Mouse (Mus musculus) inflammation-experienced regulatory T-cells (primary cell): ENCODE results near the gene Wnk4. TPM values are rescaled to one million over a fixed set of nuclear protein-coding genes. Genes with fewer than 3 reads are reported as not detected.

Experiments used
- polyA plus RNA-seq, 2 experiments: library from polyadenylated mRNA; unstranded; fragments of 100-300 nt; shearing (Covaris generic); gene quantifications; one replicate each; pipeline ENCODE4 v1.2.1; 2017

Gene Wnk4
- 1 to 10 TPM; 2.7 to 2.9 TPM for polyA plus RNA-seq

GRCm38 (mm10) chr11:101259948-101260825 is at the start of gene Wnk4:
Wnk4 (plus strand) TSS chr11:101260567.

GRCm38 (mm10) chr11:101226065-101226701 is 34.2 kb upstream of the Wnk4 start, which contains the start of gene Ezh1:
Ezh1 (minus strand) TSS chr11:101226463.

GRCm38 (mm10) chr11:101245855-101246701 is 14.3 kb upstream of the Wnk4 start, which contains the start of gene Ramp2:
Ramp2 (plus strand) TSS chr11:101246028.

DNA sequence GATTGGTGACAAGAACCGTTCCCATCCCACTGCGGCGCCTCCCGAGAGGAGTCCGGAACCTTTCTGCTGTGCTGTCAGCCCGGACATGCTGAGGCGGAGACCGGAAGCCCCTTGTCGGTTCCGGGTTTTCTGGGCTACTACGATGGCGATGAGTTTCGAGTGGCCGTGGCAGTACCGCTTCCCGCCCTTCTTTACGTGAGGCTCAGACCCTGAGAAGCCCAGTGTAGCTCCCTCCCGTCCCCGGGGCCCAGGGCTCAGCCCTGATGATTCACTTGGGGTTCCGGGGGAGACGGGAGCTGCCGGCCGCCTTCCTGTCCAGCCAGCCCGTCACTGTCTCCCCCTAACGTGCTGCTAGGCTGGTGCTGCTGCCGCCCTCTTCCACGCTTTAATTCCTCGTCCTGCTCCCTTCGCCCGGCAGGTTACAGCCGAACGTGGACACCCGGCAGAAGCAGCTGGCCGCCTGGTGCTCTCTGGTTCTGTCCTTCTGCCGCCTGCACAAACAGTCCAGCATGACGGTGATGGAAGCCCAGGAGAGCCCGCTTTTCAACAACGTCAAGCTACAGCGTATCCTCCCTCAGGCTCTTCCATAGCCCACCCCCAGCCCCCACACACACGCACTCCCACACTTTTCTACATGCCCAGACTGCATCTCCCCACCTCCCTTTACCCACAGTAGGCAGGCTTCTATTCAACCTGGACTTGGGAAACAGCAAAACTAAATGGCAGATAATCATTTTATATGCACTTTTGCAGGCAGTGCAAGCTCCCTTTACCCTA is 6.6 kb upstream of the Wnk4 start, which contains the start of gene Vps25:
Gene Vps25, plus strand, starts transcription at position 95 of the 777 bp plus-strand sequence.

DNA sequence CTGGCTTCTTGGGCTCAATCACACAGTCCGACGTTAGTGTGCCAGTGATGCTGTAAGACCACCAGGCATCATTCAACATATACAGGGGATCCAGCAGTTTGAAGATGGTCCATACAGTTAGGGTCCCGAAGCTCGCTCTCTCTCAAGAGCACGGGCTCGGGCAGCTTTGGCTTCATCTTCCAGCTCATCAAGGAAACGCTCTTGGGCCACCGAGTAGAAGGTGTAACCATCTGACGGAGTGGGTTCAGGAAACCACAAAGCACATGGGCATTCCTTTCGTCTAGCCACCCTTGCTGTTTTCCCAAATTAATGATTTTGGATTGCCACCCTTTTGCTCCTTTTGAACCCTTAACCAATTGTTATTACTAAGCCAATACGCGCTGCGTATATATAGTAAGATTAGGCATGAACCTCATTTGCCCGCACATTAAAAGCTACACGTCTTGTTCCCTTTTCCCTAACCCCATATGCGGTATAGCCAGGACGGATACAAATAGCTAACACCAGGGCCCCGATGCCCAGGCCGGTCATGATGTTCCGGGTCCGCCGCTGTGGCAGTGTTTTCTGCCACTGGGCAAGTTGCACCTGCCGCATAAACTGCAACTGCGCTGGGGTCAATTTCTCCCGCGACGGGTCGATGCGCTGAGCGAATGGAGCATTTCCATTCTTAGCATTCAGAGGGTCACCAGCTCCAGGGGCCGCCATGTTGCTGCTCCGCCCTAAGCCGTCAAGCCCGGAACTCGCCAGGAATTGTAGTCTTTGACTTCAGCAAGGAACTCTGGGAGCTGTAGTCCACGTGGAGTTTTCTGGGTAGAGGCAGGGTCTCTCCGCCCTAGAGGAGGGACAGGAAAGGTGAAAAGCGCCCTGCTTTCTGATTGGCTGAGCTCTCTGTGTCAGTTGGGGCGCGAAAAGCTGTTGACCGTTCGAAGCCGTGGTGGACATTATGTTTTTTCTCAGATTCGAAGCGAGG is 18.1 kb downstream of the Wnk4 start, which contains the start of the genes Cntd1 and Coa3:
Gene Cntd1, plus strand, starts transcription at position 790 of the 970 bp plus-strand sequence.
Gene Coa3, minus strand, starts transcription at position 892 of the 970 bp plus-strand sequence.

GRCm38 (mm10) chr11:101302004-101302798 is 41.8 kb downstream of the Wnk4 start, which contains the start of gene Becn1:
Becn1 (minus strand) TSS chr11:101302286.

DNA sequence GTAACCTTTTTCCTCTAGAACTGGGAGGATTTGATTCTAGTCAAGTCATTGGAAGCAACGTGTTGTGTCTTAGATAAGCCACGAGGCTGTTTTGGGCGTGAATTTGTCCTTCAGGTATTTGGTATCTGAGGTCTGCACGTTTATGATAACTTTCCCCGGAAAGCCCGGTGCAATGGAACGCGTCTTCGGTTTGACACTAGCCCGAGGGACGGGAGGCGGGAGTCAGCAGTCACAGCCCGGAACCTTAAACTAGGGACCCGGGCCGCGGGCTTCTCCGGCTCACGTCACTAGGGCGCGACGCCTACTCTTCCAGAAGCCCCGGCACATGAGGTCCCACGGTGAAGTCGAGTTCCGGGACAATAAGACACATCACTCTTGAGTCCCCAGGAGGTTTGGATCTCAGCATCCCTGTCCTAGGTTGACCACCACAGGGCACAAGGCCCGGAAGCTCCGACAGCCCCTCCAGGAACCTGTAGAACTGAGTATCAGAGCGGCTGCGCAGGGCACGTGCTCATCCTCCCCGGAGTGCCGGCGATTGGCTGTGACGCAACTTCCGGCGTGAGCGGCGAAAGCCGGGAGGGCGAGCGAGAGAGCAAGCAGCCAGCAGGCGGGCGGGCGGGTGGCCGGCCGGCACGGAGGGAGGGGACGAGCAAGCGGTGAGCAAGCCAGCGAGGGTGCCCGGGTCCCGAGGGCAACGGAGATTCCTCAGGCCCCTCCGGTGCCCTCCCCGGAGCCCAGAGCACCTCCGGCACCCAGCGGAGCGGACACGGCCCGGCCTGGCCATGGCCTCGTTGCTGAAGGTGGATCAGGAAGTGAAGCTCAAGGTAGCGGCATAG is 55.5 kb downstream of the Wnk4 start, which contains the start of gene Psme3:
Gene Psme3, plus strand, starts transcription at position 549 of the 836 bp plus-strand sequence.

GRCm38 (mm10) chr11:101324763-101325162 is 64.4 kb downstream of the Wnk4 start, which contains the start of gene Aoc2:
Aoc2 (plus strand) TSS chr11:101325063.

Other genes starting within 250 kb of the Wnk4 start
- 10 to 100 TPM; 27.4 to 32.0 TPM for gene Naglu, start 190.6 kb upstream of the Wnk4 start, polyA plus RNA-seq
- gene Hsd17b1, start 182.2 kb upstream of the Wnk4 start, polyA plus RNA-seq: 1 to 10 TPM in 1 of 2 experiments, under 1 TPM in 1; 0.39 to 2.9 TPM
- 10 to 100 TPM; 26.6 to 33.3 TPM for gene Coasy, start 178.0 kb upstream of the Wnk4 start, polyA plus RNA-seq
- 100 to 1,000 TPM in 1 of 2 experiments, 10 to 100 TPM in 1; 81.3 to 127 TPM for gene Mlx, start 173.3 kb upstream of the Wnk4 start, polyA plus RNA-seq
- gene Psmc3ip, start 165.1 kb upstream of the Wnk4 start, polyA plus RNA-seq: 1 to 10 TPM; 6.8 to 8.2 TPM
- gene Retreg3, start 140.7 kb upstream of the Wnk4 start, polyA plus RNA-seq: 10 to 100 TPM; 68.5 to 73.8 TPM
- gene Tubg1, start 140.6 kb upstream of the Wnk4 start, polyA plus RNA-seq: 10 to 100 TPM; 36.2 to 39.8 TPM
- 1 to 10 TPM; 4.0 to 6.8 TPM for gene Tubg2, start 104.7 kb upstream of the Wnk4 start, polyA plus RNA-seq
- under 1 TPM; 0.25 to 0.27 TPM for gene Cntnap1, start 90.0 kb upstream of the Wnk4 start, polyA plus RNA-seq
- gene Plekhh3, start 89.2 kb upstream of the Wnk4 start, polyA plus RNA-seq: 1 to 10 TPM in 1 of 2 experiments, under 1 TPM in 1; 0.14 to 1.2 TPM
- gene Ccr10, start 85.1 kb upstream of the Wnk4 start, polyA plus RNA-seq: 1 to 10 TPM in 1 of 2 experiments, under 1 TPM in 1; 0.70 to 5.0 TPM
- 10 to 100 TPM; 66.9 to 83.4 TPM for gene Ezh1, start 34.1 kb upstream of the Wnk4 start, polyA plus RNA-seq
- 1 to 10 TPM in 1 of 2 experiments, not detected in 1; 1.3 TPM for gene Ramp2, start 14.5 kb upstream of the Wnk4 start, polyA plus RNA-seq
- 100 to 1,000 TPM; 145 to 147 TPM for gene Vps25, start 6.9 kb upstream of the Wnk4 start, polyA plus RNA-seq
- 1 to 10 TPM in 1 of 2 experiments, under 1 TPM in 1; 0.90 to 1.2 TPM for gene Cntd1, start 18.4 kb downstream of the Wnk4 start, polyA plus RNA-seq
- gene Coa3, start 18.5 kb downstream of the Wnk4 start, polyA plus RNA-seq: 100 to 1,000 TPM; 101 to 110 TPM
- gene Becn1, start 41.7 kb downstream of the Wnk4 start, polyA plus RNA-seq: 100 to 1,000 TPM; 184 to 206 TPM
- 100 to 1,000 TPM; 161 to 164 TPM for gene Psme3, start 55.6 kb downstream of the Wnk4 start, polyA plus RNA-seq
- gene Aoc2, start 64.5 kb downstream of the Wnk4 start, polyA plus RNA-seq: 1 to 10 TPM; 3.5 to 4.0 TPM
- under 1 TPM; 0.09 to 0.12 TPM for gene Aoc3, start 70.0 kb downstream of the Wnk4 start, polyA plus RNA-seq
- gene G6pc, start 107.0 kb downstream of the Wnk4 start, polyA plus RNA-seq: not detected
- gene Aarsd1, start 157.0 kb downstream of the Wnk4 start, polyA plus RNA-seq: 10 to 100 TPM; 30.6 to 35.3 TPM
- 1 to 10 TPM; 1.5 to 3.9 TPM for gene Gm27029, start 164.2 kb downstream of the Wnk4 start, polyA plus RNA-seq
- 10 to 100 TPM; 28.1 to 38.0 TPM for gene Rundc1, start 164.5 kb downstream of the Wnk4 start, polyA plus RNA-seq
- gene Ptges3l, start 164.8 kb downstream of the Wnk4 start, polyA plus RNA-seq: 1 to 10 TPM; 4.3 to 5.1 TPM
- 100 to 1,000 TPM; 267 to 297 TPM for gene Rpl27, start 181.7 kb downstream of the Wnk4 start, polyA plus RNA-seq
- gene Ifi35, start 187.8 kb downstream of the Wnk4 start, polyA plus RNA-seq: 100 to 1,000 TPM; 165 to 180 TPM
- 1 to 10 TPM in 1 of 2 experiments, under 1 TPM in 1; 0.30 to 3.6 TPM for gene Rnd2, start 204.4 kb downstream of the Wnk4 start, polyA plus RNA-seq
- under 1 TPM; 0.70 to 0.72 TPM for gene Vat1, start 205.7 kb downstream of the Wnk4 start, polyA plus RNA-seq